In the genomic region with DNA sequence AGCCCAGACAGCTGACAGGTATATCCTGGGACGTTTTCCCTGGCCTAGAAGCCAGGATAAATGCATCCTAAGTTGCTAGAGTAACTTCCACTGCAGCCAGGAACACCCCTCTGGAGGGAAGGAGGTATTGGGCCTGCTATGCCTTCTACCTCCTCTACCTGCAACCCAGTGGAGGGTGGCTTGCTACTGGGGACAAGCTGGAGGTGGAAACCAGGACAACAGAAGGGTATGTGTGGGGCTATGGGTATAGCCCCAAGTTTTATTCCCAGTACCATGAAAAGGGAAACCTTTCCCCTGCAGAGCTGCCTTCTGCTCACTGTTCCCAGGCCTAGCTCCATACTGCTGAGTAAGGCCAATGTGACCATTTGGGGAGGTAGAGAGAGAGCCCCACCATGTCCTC, we compare ENCODE assay signal across 19 mouse cellular contexts.
"Had no signal": no experiment of that assay in that cellular context is flagged by ENCODE, and none has a peak within 500 bp of the region (broad histone marks: within the 10 kb centered on the region; RNA-seq: fewer than 3 reads in every experiment).

No protein-coding gene starts in this region.

- H3K4me2 ChIP-seq: limb, embryonic 13.5 days; liver, embryonic 12.5 days; liver, embryonic 15.5 days; neural tube, embryonic 12.5 days; neural tube, embryonic 15.5 days had no signal

- H3K4me3 ChIP-seq: limb, embryonic 10.5 days; limb, embryonic 13.5 days; liver, embryonic 12.5 days; liver, embryonic 15.5 days; megakaryocyte, embryonic 14.5 days; midbrain, embryonic 10.5 days; neural tube, embryonic 12.5 days; neural tube, embryonic 15.5 days had no signal

- H3K36me3 ChIP-seq: limb, embryonic 10.5 days; limb, embryonic 13.5 days; liver, embryonic 12.5 days; liver, embryonic 15.5 days; midbrain, embryonic 10.5 days; neural tube, embryonic 12.5 days; neural tube, embryonic 15.5 days had no signal

- ATAC-seq: liver, embryonic 12.5 days had no signal

- H3K27ac ChIP-seq: limb, embryonic 10.5 days; limb, embryonic 13.5 days; liver, embryonic 12.5 days; liver, embryonic 15.5 days; midbrain, embryonic 10.5 days; neural tube, embryonic 12.5 days; neural tube, embryonic 15.5 days had no signal

- H3K9me3 ChIP-seq: limb, embryonic 10.5 days; limb, embryonic 13.5 days; liver, embryonic 12.5 days; liver, embryonic 15.5 days; midbrain, embryonic 10.5 days; neural tube, embryonic 12.5 days; neural tube, embryonic 15.5 days had no signal

- DNase-seq: kidney, adult 18-20 months; kidney, adult 9 months; kidney, postnatal 14 days; kidney, postnatal 4 days; layer of hippocampus, adult 9-11 months; liver; midbrain, embryonic 14.5 days; right cerebral cortex, adult 18-20 months; right cerebral cortex, postnatal 14 days; right cerebral cortex, postnatal 4 days; thymus, postnatal 25 days had no signal

- H3K9ac ChIP-seq: limb, embryonic 13.5 days; liver, embryonic 12.5 days; liver, embryonic 15.5 days; neural tube, embryonic 12.5 days; neural tube, embryonic 15.5 days had no signal
